Mouse (Mus musculus) gastrocnemius, postnatal 25 days (tissue): ENCODE measurements around the gene Gal3st1. TPM values are rescaled to one million over a fixed set of nuclear protein-coding genes. Genes with fewer than 3 reads are reported as not detected.

Source experiments
- DNase-seq: peaks from one replicate; pipeline ENCODE4 v3.0.0; 2022
- total RNA-seq, 2 experiments: library from RNA; stranded (reverse); gene quantifications; 1 replicate in 1 of 2; 2 replicates in 1 of 2; pipeline ENCODE4 v1.2.3; 2021

The Gal3st1 gene
- total RNA-seq, 2 experiments from 2014 or later, result 0.51 to 0.78 TPM

DNA sequence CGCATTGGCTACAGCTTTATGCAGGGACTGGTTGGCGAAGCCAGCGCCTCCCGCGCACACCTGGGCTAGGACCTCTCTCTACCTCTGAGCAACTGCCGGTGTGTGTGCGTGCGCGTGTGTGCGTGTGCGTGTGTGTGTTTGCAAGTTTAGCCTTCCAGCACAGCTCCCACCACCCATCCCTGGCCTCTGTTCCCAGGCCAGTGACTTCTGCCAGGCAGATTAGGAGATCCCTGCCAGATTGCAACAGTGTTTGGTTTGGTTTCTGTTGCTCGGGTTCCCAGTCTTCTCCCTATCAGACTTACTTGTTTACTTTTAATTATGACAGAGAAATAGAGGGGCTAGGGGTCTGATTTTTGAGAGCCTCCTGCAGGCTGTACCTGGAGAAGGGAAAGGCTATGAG lies 48.5 kb downstream of the Gal3st1 start:
- no peak for DNase-seq

DNA sequence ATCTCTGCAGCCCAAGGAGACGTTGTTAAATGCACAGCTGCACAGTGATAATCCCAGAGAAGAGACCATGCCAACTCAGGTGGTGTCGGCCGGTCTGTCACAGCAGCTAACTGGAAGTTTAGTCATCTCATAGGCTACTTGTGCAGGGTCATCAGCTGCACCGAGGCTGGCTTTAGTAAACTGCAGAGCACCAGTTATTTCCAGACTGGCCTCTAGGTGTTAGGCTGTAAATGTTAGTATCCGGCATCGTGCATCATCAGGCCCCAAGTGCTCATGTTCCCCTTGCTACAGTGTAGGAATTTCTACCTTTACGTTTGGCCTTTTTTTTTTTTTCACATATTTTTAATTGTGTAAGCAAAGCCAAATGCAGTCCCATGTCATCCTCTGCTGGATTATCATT lies 50.0 kb downstream of the Gal3st1 start:
- DNase-seq, result no peak

DNA sequence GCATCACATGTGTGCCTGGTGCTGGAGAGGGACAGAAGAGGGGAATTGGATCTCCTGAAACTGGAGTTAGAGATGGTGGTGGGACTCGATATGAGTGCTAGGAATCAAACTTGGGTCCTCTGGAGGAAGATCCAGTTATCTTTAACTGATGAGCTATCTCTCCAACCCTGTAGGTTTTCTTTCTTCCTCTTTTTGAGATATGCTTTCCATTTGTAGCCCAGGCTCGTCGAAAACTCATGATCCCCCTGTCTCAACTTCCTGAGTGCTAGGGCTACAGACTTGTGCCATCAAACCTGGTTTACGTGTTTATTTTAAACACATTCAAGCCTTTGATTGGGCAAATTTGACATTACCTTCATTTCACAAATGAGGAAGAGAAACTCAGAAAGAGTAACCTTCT lies 50.7 kb downstream of the Gal3st1 start:
- no peak for DNase-seq

DNA sequence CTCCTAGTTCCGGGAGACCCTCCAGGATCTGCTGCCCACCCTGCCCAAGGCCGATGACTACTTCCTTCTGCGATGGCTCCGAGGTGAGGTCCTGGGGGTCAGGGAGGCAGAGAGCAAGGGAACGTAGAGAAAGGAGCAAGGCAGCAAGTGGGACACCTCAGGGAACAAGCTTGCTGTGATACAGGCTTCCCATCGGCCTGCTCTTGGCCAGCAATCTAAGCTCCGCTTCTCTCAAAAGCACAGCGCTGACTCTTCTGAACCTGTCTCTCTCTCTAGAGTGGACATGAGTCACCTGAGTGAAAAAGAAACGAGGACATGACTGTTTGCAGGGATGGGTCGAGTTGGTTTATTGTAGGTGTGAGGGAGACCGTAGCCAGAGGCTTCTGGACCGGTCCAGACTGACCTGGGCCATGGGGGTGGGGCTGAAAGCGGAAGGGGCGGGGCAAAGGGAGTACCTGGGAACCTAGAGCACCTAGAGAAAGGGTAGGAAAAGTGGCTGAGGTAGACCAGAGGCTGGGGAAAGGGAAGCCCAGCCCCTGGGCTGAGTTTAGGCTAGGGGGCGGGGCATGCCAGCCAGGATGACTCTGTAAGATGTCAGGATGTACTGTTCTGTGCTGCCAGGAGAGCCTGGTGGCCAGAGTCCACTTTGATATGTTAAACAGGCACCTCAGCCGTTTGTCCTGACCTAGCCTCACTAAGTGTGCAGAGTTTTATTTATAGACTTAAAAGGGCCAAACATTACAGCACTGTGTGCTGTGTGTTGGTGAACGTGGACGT lies 51.9 kb downstream of the Gal3st1 start:
- no peak for DNase-seq

DNA sequence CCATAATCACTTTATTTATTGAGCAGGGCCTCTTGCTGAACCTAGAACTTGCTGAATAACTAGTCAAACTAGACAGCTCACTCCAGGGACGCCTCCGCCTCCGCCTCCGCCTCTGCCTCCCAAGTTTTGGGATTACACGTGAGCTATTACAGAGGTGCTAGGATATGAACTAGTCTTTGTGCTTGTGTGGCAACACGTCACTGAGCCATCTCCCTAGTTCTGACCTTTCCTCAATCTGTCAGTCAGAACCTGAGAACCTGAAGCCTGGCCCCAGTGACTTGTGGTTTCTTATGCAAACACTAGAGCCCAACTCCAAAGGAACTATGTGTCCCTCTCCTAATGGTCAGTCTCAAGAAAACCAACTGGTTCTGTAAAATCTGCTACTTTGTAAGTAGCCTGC lies 52.5 kb downstream of the Gal3st1 start:
- no peak for DNase-seq

DNA sequence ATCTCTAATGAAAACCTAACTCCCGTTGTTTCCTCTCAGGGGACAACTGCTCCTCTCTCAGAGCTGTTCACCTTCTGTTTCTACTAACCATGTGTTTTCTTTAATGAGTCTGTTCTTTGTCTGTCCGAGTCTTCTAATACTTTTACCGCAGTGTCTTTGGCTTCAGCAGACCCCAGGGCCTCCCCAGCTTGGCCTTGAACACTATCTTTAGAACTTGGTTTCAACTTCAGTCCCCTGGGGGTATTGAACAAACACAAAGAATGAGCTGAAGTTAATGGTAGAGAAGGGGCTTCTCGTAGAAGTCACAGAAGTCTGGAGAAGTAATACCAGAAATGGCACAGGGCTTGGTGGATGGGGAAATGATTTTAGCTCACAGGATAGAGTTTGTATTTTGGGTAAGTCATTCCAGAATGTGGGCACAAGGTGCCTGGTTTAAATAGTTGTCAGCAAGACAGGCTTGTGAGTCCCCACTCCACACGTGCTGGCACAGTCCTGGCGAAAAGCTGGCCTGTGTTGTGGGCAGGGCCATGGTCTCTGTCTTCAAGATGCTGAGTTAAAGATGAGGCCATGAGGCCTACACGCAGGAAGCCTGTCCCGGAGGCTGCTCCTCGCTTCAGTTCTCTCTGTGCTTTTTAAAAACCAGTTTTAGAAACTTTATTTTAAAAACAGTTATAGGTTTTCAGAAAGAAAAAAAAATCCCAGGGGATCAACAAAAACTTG lies 53.1 kb downstream of the Gal3st1 start:
- no peak for DNase-seq

DNA sequence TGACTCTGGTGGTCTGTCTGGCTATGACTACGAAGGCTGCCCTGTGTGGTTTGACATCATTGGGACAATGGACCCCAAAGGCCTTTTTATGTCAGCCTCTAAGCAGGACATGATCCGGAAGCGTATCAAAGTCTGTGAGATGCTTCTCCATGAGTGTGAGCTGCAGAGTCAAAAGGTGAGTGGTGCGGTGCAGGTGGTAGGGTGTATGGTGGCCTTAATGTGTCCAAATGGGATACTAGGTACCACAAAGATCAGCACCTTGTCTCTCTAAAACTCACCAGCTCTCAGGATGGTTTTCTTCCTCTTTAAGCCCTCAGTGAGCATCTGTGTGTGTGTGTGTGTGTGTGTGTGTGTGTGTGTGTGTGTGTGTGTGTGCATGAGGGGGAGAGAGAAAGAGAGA lies 56.5 kb downstream of the Gal3st1 start:
- DNase-seq, result no peak

DNA sequence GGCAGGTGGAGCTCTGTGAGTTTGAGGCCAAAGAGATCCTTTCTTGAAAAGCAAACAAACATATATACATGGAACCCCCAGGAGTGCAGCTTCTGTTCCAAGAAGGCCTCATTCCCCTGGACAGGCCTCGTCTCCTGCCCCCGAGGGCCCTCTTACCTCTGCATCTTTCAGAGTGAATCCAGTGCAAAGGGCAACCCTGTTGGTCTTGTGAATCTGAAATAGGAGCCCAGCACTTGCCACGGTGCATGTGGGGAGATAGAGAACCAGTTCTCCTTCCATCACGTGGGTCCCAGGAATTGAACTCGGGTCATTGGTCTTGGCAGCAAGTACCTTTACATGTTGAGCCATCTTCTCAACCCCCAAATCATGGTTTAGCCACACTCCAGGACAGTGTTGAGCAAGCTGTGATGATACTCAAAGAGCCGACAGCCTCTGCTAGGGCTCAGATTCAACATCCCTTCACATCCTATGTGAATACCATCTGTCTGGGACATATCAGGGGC lies 57.7 kb downstream of the Gal3st1 start:
- DNase-seq, result no peak

DNA sequence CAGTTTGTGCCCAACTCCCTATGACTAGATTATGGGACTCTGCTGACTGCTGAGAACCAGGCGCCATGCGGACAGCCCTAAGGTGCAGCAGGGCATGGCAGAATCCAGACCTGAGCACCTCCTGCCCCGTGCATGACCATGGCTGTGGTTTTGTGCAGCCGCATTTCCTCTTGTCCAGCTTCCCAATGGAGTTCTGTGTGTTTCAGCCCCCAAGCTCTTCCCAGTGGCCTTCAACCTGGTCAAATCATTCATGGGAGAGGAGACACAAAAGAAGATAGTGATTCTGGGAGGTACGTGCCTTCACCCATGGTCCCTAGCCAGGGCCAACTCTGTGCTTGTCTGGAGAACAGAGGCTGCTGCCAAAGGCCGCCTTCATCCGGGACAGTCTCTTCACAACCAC lies 59.6 kb downstream of the Gal3st1 start:
- no peak for DNase-seq

DNA sequence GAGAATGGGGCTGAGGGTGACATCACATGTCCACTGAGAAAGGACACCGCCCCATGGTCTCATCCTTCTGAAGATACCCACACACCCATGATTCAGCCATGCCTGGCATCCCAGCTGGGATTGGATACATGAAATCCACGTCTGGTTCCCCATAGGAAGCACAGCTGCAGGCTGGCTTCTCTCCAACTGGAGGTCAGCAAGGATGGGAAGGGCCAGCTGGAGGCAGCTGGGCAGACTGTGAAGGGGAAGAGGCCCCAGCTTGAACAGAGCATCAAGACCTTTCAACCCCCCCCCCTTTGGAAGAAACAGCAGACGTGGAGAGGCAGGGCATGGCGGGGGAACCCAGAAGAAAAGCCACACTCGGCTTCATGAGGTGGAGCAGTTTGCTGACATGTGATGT lies 63.1 kb downstream of the Gal3st1 start:
- DNase-seq, result no peak

DNA sequence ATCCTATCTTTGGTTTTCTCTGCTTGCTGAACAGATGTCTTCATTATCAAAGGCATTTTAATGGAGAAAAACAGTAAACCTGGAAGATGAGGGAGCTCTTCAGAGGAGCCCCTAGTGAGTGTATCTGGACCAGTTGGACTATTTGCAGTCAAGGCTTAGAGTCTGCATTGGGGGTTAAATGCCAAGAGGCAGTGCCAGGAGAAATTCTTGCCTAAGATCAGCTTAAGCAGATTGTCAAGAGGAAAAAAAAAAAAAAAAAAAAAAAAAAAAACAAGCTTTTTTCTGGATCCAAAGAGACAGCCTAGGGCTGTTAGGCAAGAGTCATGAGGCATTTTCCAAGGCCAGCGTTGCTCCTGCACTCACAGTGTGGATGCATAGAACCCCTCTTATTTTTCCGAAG lies 64.3 kb downstream of the Gal3st1 start:
- DNase-seq, result no peak

DNA sequence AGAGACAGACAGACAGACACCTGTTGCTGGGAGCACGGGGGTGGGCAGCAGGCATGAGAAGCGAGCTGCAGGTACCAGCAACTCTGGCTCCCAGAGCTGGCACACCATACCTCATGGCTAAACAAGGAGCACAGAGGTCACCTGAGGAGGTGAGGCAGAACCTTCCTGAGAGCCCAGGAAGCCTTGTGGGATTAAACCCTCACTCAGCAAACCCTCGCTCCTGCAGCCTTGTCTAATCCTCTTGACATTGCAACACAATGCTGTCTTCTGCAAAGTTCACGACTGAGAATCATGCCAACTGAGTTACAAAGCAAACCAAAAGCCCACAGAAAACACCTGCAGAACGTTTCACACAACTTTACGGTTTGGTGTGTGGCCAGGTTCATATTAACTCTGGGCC lies 65.0 kb downstream of the Gal3st1 start:
- DNase-seq, result no peak

Other genes starting within 250 kb of the Gal3st1 start
- under 1 TPM; 0.46 TPM for gene Osbp2, start 119.7 kb upstream of the Gal3st1 start, total RNA-seq
- gene 4921536K21Rik, start 88.5 kb upstream of the Gal3st1 start, total RNA-seq, result under 1 TPM; 0.13 TPM
- 1 to 10 TPM; 5.1 to 8.4 TPM for gene Dusp18, start 88.4 kb upstream of the Gal3st1 start, total RNA-seq
- 10 to 100 TPM; 13.0 to 14.2 TPM for gene Slc35e4, start 69.0 kb upstream of the Gal3st1 start, total RNA-seq
- gene Tcn2, start 51.5 kb upstream of the Gal3st1 start, total RNA-seq, result 10 to 100 TPM; 11.6 to 22.6 TPM
- 10 to 100 TPM; 24.3 to 31.2 TPM for gene Pes1, start 19.7 kb upstream of the Gal3st1 start, total RNA-seq
- gene 4930556J24Rik, start 6.9 kb upstream of the Gal3st1 start, total RNA-seq, result not detected
- gene Sec14l4, start 47.8 kb downstream of the Gal3st1 start, total RNA-seq, result not detected
- not detected for gene Sec14l3, start 81.2 kb downstream of the Gal3st1 start, total RNA-seq
- gene Mtfp1, start 111.8 kb downstream of the Gal3st1 start, total RNA-seq, result 10 to 100 TPM; 60.8 to 62.0 TPM
- gene Sec14l2, start 139.8 kb downstream of the Gal3st1 start, total RNA-seq, result under 1 TPM; 0.49 to 0.83 TPM
- gene Rnf215, start 151.6 kb downstream of the Gal3st1 start, total RNA-seq, result 1 to 10 TPM; 4.9 to 5.0 TPM
- gene Ccdc157, start 176.7 kb downstream of the Gal3st1 start, total RNA-seq, result 1 to 10 TPM; 3.1 to 3.2 TPM
- gene Sf3a1, start 176.7 kb downstream of the Gal3st1 start, total RNA-seq, result 10 to 100 TPM; 14.8 to 19.8 TPM
- 1 to 10 TPM; 3.8 to 4.3 TPM for gene Tbc1d10a, start 203.2 kb downstream of the Gal3st1 start, total RNA-seq
- 1 to 10 TPM; 1.8 to 4.4 TPM for gene Castor1, start 234.6 kb downstream of the Gal3st1 start, total RNA-seq